Mouse (Mus musculus) embryonic fibroblast, embryonic 13.5 days (primary cell): Measurements from ENCODE around the gene Gid8. TPM values are rescaled to one million over a fixed set of nuclear protein-coding genes. Genes with fewer than 3 reads are reported as not detected.

Experiments used
- H3K27ac ChIP-seq: 2 replicates; pipeline ENCODE4 v1.5.1; 2012; ENCODE audit warnings: low read length, control low read depth, inconsistent platforms; ENCODE audit not compliant: insufficient read depth
- H3K4me1 ChIP-seq: 2 replicates; pipeline ENCODE4 v1.6.1; 2011; ENCODE audit warnings: low read length; ENCODE audit not compliant: control insufficient read depth, insufficient read depth
- H3K4me3 ChIP-seq: 2 replicates; pipeline ENCODE4 v1.5.1; 2011; ENCODE audit warnings: mild to moderate bottlenecking, control low read depth, low read length; ENCODE audit not compliant: insufficient read depth
- CTCF ChIP-seq: IDR thresholded peaks from 2 replicates; pipeline ENCODE4 v1.5.1; 2011; ENCODE audit warnings: mild to moderate bottlenecking, control low read depth, low read length, moderate library complexity, borderline replicate concordance; ENCODE audit not compliant: insufficient read depth
- POLR2A ChIP-seq: IDR thresholded peaks from 2 replicates; pipeline ENCODE4 v1.6.1; 2011; ENCODE audit warnings: low read depth, mild to moderate bottlenecking, control low read depth, low read length, moderate library complexity
- polyA plus RNA-seq: library from polyadenylated mRNA; stranded (reverse); fragments of >200 nt; gene quantifications from 2 replicates; pipeline ENCODE4 v1.2.4, GENCODE M21; 2011; ENCODE audit warnings: low read depth; ENCODE audit not compliant: missing spikeins, insufficient read length

Gid8 gene
- polyA plus RNA-seq, 1 experiment = 71.8 TPM

DNA sequence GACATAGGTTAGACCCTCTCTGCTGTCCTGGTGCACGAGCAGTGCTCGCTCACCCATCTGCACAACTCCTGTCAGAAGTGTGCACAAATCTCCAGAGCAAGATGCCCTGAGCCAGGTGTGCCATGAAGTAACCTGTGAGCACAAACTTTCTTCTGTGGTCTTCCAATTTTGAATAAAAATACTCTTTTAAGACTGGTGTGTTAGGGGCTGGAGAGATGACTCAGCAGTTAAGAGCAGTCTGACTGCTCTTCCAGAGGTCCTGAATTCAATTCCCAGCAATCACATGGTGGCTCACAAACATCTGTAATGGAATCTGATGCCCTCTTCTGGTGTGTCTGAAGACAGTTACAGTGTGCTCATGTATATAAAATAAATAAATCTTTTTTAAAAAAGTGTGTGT is 33.4 kb downstream of the Gid8 start:
- Histone ChIP-seq H3K4me1 (no peaks in the 10 kb centered on the region), H3K4me3 (no peak overlapping the region), H3K27ac (no peak overlapping the region)
- no peak for TF ChIP-seq POLR2A
- TF ChIP-seq CTCF = no peak

DNA sequence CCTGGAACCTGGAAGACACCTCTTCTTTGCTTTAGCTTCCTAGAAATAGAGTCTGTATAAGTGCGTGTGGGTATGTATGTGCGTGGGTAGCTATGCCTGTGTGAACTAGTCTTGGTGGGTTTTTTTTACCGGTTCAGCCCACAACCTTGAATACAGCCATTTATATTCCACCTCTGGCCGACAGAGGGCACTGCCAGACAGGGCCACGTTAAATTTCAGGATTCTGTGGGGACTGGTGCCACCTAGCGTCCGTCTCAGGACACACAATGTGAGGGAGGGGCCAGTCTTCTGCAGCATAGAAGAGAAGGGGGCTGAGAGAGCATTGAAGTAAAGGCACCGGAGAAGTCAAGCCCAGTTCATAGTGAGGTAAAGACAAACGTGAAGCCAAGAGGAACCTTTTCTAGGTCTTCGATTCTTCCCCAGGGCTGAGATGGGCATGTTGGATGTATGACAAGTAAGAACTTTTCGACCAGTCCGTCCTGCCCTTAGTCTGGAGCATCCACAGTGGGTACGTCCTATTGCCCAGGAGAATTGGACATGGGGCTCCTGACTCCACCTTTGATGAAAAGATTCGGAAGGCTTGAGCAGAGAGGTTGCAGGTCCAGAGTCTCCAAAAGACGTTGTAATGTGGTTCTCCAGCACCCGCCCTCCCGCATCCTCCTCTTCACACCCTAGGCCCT is 35.5 kb downstream of the Gid8 start:
- no peaks in the 10 kb centered on the region for H3K4me1 ChIP-seq
- no peak overlapping the region for H3K27ac ChIP-seq
- TF ChIP-seq CTCF (peak; percentile 100), POLR2A (no peak)
- H3K4me3 ChIP-seq = no peak overlapping the region

DNA sequence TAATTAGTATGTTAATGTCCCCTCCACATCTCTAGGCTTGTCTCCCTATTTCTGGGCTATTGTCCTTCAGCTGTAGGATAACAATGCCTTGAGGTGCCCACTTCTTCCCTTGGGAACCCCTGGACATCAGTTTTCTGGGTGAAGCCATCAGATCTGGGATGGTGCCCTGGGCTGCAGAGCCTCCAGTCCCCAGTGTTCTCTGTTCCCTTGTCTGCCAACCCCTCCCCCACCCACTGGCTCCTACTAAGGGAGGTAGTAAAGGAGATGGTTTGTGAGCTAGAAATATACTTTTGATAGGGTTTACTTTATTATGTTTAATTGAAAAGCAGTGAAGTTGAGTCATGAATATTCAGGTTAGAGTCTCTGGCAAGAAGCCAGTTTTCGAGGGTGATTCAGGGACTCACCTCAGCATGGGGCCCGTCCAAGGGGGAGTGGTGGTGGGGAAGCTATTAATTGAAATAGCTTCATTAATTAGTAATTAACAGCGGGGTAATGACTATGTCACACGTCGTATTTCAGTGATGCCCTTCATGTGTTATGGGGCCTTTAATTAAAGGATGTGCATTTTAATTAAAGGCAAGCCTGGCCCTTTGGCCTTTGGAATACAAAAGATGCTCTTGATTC is 36.8 kb downstream of the Gid8 start:
- Histone ChIP-seq H3K4me1 (no peaks in the 10 kb centered on the region), H3K27ac (no peak overlapping the region), H3K4me3 (no peak overlapping the region)
- TF ChIP-seq POLR2A = no peak

DNA sequence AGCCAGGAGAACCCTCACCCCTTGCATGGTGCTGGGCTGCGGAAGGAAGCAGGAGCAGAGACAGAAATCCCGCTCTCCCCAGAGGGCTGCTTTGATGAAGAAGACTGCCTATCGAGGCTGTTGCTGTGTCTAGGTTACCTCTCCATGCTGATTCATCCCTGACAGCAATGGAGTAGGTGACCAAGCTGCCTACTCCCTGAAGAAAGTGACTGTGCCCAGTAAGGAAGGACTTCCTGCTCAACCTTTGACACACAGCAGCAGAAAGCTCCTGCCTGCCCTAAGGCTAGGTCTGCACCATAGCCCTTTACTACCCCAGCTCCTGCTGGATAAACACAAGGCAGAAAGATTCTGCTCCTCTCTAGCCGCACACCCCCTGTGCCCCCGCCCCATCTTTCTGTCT is 39.0 kb downstream of the Gid8 start:
- TF ChIP-seq POLR2A = no peak
- no peak for TF ChIP-seq CTCF
- no peak overlapping the region for H3K4me3 ChIP-seq
- H3K27ac ChIP-seq = no peak overlapping the region
- H3K4me1 ChIP-seq = no peaks in the 10 kb centered on the region

DNA sequence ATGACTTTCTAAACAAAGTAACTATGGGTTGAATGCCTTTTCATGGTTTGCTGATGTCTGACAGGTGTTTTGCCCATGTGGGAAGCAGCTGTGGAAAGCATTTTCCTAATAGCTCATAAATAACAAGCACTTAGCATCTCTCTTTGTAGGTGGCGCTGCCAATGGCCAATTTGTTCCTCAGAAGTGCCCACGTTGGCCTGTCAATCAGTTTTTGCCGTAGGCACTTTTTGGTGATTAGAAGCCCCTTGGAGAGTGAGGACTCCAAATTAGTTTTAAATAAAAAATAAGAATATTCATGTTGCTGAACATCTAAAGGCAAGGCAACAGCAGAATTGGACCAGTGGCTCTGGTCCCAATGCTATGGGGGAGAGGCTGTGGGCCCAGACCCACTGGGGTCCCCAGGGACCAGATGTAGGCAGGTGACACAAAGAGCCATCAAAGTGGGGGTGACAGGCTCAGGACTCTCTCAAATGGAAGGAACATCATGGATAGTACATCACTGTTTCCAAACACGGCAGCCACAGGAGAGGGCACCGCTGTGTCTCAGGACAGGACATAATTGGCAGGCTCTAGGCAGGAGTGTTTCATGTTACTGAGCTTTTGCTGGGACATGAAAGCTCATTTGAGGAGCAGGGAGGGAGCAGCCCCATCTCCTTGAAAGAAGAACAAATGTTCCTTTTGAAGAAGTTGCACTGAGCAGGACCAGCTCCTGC is 45.2 kb downstream of the Gid8 start:
- Histone ChIP-seq H3K27ac (no peak overlapping the region), H3K4me3 (no peak overlapping the region), H3K4me1 (no peaks in the 10 kb centered on the region)
- no peak for TF ChIP-seq POLR2A
- TF ChIP-seq CTCF = no peak

DNA sequence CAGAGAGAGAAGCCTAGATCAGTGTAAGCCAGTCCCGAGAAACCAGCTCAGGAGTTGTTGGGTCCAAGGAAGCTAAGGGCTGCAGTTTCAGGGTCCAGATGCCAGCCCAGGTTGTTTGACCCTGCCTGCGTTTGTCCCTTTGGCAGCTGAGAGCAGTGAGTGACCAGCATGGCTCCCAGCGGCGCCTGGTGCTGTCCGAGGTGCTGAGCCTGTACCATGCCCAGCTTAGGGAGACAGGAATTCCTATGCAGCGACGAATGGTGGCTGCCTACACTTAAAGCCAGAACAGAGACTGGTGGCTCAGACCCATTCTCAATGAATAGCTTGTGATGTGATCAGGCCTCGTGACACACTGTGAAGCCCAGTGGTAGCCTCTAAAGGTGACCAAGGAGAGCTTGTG is 46.0 kb downstream of the Gid8 start:
- H3K4me3 ChIP-seq = no peak overlapping the region

DNA sequence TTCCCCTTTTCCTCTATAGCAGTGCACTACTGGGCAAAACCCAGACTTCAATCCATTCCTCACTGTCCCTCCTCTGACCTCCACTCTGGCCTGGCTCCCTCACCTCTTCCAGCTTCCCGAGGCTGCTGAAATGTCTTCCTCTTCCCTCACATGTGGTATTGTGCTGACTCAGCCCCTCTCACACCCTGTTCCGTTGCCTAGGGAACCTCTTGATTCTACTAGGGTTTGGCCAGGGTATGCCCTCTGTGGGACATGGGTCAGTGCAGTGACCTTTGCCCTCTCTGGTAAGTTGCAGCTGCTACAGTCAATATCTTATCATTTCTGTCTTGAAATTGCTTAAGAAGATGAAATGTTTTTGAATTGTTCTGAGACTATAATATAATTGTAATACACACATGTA is 46.9 kb downstream of the Gid8 start:
- H3K4me1 ChIP-seq = no peaks in the 10 kb centered on the region
- no peak overlapping the region for H3K27ac ChIP-seq
- TF ChIP-seq CTCF = no peak
- TF ChIP-seq POLR2A = no peak
- no peak overlapping the region for H3K4me3 ChIP-seq

More for the DNA sequence above, 46.0 kb downstream of the Gid8 start:
- Histone ChIP-seq H3K27ac (no peak overlapping the region), H3K4me1 (no peaks in the 10 kb centered on the region)
- no peak for TF ChIP-seq CTCF

DNA sequence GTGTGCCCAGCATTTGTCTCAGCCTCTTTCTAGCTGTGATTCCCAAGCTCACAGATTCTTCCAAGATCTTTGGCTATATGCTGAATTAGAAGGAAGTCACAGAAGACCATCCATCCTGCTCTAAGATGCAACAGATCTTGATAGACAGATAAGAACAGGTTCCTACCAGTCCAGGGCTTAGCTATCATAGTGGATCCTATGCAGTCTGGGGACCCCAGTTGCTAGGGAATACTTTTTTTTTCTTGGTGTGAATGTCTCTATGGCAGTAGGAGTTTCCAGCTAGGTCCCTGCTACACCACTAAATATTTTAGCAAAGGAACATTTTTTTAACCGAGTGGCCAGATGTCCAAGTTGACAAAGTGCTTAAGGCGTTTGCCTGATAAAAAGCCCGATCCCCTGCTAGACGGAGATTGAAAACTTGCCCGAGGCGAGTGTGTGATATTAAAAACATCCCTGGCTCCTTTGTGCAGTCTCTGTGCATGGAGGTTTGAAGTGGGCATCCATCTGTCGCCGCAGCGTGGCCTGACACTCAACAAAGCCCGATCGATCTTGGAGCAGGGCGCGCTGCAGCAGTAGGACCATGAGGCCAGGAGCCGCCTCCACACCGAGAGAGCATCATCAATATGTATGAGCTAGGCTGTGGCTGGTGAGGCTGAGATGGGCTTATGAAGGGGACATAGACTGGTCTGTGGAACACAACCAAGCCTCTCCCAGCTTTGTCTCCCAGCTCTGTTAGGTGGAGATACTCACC is 48.8 kb downstream of the Gid8 start:
- TF ChIP-seq CTCF = no peak
- TF ChIP-seq POLR2A = no peak
- no peak overlapping the region for H3K27ac ChIP-seq
- H3K4me1 ChIP-seq = no peaks in the 10 kb centered on the region
- no peak overlapping the region for H3K4me3 ChIP-seq

DNA sequence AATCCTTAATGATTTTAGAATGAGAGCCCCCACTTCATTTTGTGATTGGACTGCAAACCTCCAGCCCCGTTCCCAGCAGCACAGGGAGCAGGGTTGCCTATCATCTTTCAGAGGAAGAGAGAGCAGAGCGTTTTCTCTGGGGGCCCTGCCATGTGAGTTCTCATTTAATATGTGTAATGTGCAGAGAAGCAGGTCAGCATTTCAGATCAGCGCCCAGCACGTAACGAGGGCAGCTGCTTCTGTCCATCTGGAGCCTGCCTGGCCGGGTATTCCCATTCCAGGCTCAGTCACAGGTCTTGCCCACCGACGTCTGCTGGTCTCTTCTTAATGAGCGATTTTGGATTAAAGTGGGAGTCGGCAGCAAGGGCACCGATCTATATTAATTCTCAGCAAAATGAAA is 55.1 kb downstream of the Gid8 start:
- no peak overlapping the region for H3K27ac ChIP-seq
- no peak overlapping the region for H3K4me3 ChIP-seq
- no peaks in the 10 kb centered on the region for H3K4me1 ChIP-seq
- TF ChIP-seq POLR2A = no peak
- no peak for TF ChIP-seq CTCF

DNA sequence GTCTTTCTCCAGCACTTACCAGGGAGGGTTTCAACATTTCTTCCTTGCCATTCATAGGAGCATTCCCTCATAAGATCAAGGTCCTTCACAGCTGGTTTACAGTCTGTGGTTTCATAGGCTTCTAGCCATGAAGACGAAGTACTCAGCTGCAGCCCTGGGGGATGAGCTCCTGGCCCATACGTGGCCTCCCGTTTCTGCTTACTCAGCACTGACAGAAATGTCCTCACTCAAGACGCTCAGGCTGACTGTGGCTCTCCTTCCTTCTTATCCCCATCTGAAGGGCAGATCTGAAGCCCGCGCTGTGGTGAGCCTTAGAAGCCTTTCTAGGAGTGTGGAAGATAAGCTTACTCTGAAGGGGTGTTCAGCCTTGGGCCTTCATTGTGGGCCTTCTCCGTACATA is 55.8 kb downstream of the Gid8 start:
- TF ChIP-seq CTCF (no peak), POLR2A (no peak)
- Histone ChIP-seq H3K27ac (no peak overlapping the region), H3K4me3 (no peak overlapping the region), H3K4me1 (no peaks in the 10 kb centered on the region)

Other genes starting within 250 kb of the Gid8 start
- not detected in 2 replicates for gene Ntsr1, start 210.1 kb upstream of the Gid8 start, polyA plus RNA-seq
- gene Mrgbp, start 128.8 kb upstream of the Gid8 start, polyA plus RNA-seq = 13.1 TPM in 2 replicates
- 78.0 and 78.2 TPM in 2 replicates for gene Ogfr, start 120.9 kb upstream of the Gid8 start, polyA plus RNA-seq
- gene Col9a3, start 112.3 kb upstream of the Gid8 start, polyA plus RNA-seq = 1.0 and 2.5 TPM in 2 replicates
- 10.8 and 11.6 TPM in 2 replicates for gene Tcfl5, start 67.4 kb upstream of the Gid8 start, polyA plus RNA-seq
- 29.3 and 31.3 TPM in 2 replicates for gene Dido1, start 118 bp upstream of the Gid8 start, polyA plus RNA-seq
- gene Slc17a9, start 15.1 kb downstream of the Gid8 start, polyA plus RNA-seq = 1.5 and 2.9 TPM in 2 replicates
- not detected in 2 replicates for gene Bhlhe23, start 66.8 kb downstream of the Gid8 start, polyA plus RNA-seq
- 71.0 and 85.1 TPM in 2 replicates for gene Ythdf1, start 210.8 kb downstream of the Gid8 start, polyA plus RNA-seq
- gene Birc7, start 218.9 kb downstream of the Gid8 start, polyA plus RNA-seq = not detected in 2 replicates
- 1.5 and 3.1 TPM in 2 replicates for gene Nkain4, start 244.6 kb downstream of the Gid8 start, polyA plus RNA-seq